Comparison of ENCODE assay signal across 13 mouse cellular contexts in genomic region chr1:156796251-156796650, GRCm38 (mm10). TPM values are rescaled to one million over a fixed set of nuclear protein-coding genes. Genes with fewer than 3 reads are reported as not detected.
DNase-seq lines count a peak whose midpoint lies in the region; ATAC-seq lines count a peak whose summit lies in the region.
"Had no signal": no experiment of that assay in that cellular context is flagged by ENCODE, and none has a peak within 500 bp of the region (broad histone marks: within the 10 kb centered on the region; RNA-seq: fewer than 3 reads in every experiment).

No protein-coding gene starts in this region.

- peak; percentile 43; the same call in 1 of the 2 replicates for ATAC-seq in kidney, embryonic 14.5 days (ENCODE audit: low FRiP score, low TSS enrichment)
- no peak for ATAC-seq in granulocyte monocyte progenitor cell, adult 5-6 weeks (replicated peaks; ENCODE audit: poor library complexity, severe bottlenecking)
- ATAC-seq in forebrain, embryonic 13.5 days = no peak
- ATAC-seq: CD4-positive, CD25-positive, alpha-beta regulatory T cell, adult 4 months; forebrain, postnatal 0 days had no signal

- H3K4me2 ChIP-seq in kidney, embryonic 14.5 days (replicated peaks; ENCODE audit: low read depth, low read length) = no peak overlapping the region
- no peak overlapping the region for H3K4me2 ChIP-seq in forebrain, embryonic 13.5 days
- H3K4me2 ChIP-seq: limb, embryonic 15.5 days; lung, embryonic 14.5 days had no signal

- no peaks in the 10 kb centered on the region for H3K27me3 ChIP-seq in kidney, embryonic 14.5 days (ENCODE audit: control insufficient read depth, insufficient read depth, low read length)
- no peaks in the 10 kb centered on the region for H3K27me3 ChIP-seq in forebrain, embryonic 13.5 days
- H3K27me3 ChIP-seq: limb, embryonic 15.5 days had no signal

- WGBS in kidney, embryonic 14.5 days = 20% methylated on average over 9 of the region's 9 CpGs
- 89% methylated on average over 9 of the region's 9 CpGs for WGBS in forebrain, embryonic 13.5 days

- H3K4me3 ChIP-seq in kidney, embryonic 14.5 days (ENCODE audit: low read length) = no peak overlapping the region
- H3K4me3 ChIP-seq in forebrain, embryonic 13.5 days = no peak overlapping the region
- H3K4me3 ChIP-seq: limb, embryonic 15.5 days had no signal

- peaks cover 7% of the 10 kb centered on the region; the same call in 1 of the 2 replicates for H3K4me1 ChIP-seq in kidney, embryonic 14.5 days (ENCODE audit: control insufficient read depth, insufficient read depth, low read length)
- H3K4me1 ChIP-seq in forebrain, embryonic 13.5 days = no peaks in the 10 kb centered on the region

- H3K27ac ChIP-seq in kidney, embryonic 14.5 days (ENCODE audit: low read depth, low read length) = no peak overlapping the region
- no peak overlapping the region for H3K27ac ChIP-seq in forebrain, embryonic 13.5 days
- H3K27ac ChIP-seq: limb, embryonic 15.5 days had no signal

- H3K9me3 ChIP-seq in kidney, embryonic 14.5 days (ENCODE audit: control insufficient read depth, low read length) = no peaks in the 10 kb centered on the region
- H3K9me3 ChIP-seq in forebrain, embryonic 13.5 days (replicated peaks) = no peaks in the 10 kb centered on the region
- H3K9me3 ChIP-seq: limb, embryonic 15.5 days had no signal

- no peaks in the 10 kb centered on the region for H3K36me3 ChIP-seq in kidney, embryonic 14.5 days (ENCODE audit: control insufficient read depth, insufficient read depth, low read length)
- H3K36me3 ChIP-seq in forebrain, embryonic 13.5 days (ENCODE audit: poor library complexity, severe bottlenecking) = no peaks in the 10 kb centered on the region
- H3K36me3 ChIP-seq: limb, embryonic 15.5 days had no signal

- DNase-seq in kidney, adult 8-10 months = peak; percentile 23 to 41
- DNase-seq in kidney, postnatal 14 days = no peak
- DNase-seq in gastrocnemius, adult 18-20 months (ENCODE audit: low spot score) = peak; percentile 66
- no peak for DNase-seq in urinary bladder, postnatal 25 days (ENCODE audit: low spot score)
- no peak for DNase-seq in natural killer cell, adult 2 months (ENCODE audit: low spot score in 2 of 2)
- DNase-seq: cerebellum, adult 9-10 months; forebrain, postnatal 0 days; lung, embryonic 14.5 days had no signal

- H3K9ac ChIP-seq in kidney, embryonic 14.5 days (ENCODE audit: low read depth, low read length) = no peak overlapping the region
- no peak overlapping the region for H3K9ac ChIP-seq in forebrain, embryonic 13.5 days
- H3K9ac ChIP-seq: forebrain, postnatal 0 days; limb, embryonic 15.5 days; lung, embryonic 14.5 days had no signal

RNA-seq across cellular contexts. Expression of gene Angptl1, which starts 42.1 kb away (rescaled TPM):
- total RNA-seq in gastrocnemius, adult 18-20 months (2021) = 1 to 10 TPM; 5.4 to 6.3 TPM
- polyA plus RNA-seq in kidney, embryonic 14.5 days (2014; fragmentation: Nextera tagmentation; extraction: Ambion mirVana) = 1.4 and 1.5 TPM in 2 replicates
- total RNA-seq in granulocyte monocyte progenitor cell, adult 5-6 weeks (2014; fragmentation: Nextera tagmentation) = not detected in 2 replicates
- not detected in 2 replicates for total RNA-seq in granulocyte monocyte progenitor cell, adult 5-6 weeks (2017)
- polyA plus RNA-seq in forebrain, embryonic 13.5 days (2015; fragmentation: Nextera tagmentation; extraction: Ambion mirVana) = 1.2 and 1.3 TPM in 2 replicates

Comparison
In these comparisons a context has a peak if more than half of its experiments do, and no peak if none do; other contexts are left out.
1. DNase-seq: peak in kidney, adult 8-10 months (2 of 2) and gastrocnemius, adult 18-20 months (single experiment); none in kidney, postnatal 14 days (single experiment), urinary bladder, postnatal 25 days (single experiment) and natural killer cell, adult 2 months (0 of 2).
2. RNA of gene Angptl1, which starts 42.1 kb away (total RNA-seq): 5.4 to 6.3 TPM in gastrocnemius, adult 18-20 months; not detected in granulocyte monocyte progenitor cell, adult 5-6 weeks; every median in the first group is over 4 times any median in the second.